Mouse (Mus musculus): Measurements from ENCODE around the gene Celsr1.
A peak's percentile ranks its signal among the peaks of the same experiment; 100 is the strongest.
"Not testable (repeated sequence)": the region's sequence is repeated elsewhere in the genome, so short reads cannot be mapped to it uniquely, and the experiment has no call there.

Gene Celsr1

GRCm38 (mm10) chr15:86064191-86064849 is 30.7 kb upstream of the Celsr1 start:
- DNase-seq (ENCODE audit: low spot score), result no peak

GRCm38 (mm10) chr15:86061848-86062481 is 28.4 kb upstream of the Celsr1 start:
- DNase-seq (ENCODE audit: low spot score), result no peak

- no peak for DNase-seq (ENCODE audit: low spot score)
Observed at GRCm38 (mm10) chr15:86061221-86061620, 27.6 kb upstream of the Celsr1 start.

GRCm38 (mm10) chr15:86060581-86060980 is 27.0 kb upstream of the Celsr1 start:
- DNase-seq (ENCODE audit: low spot score), result no peak

GRCm38 (mm10) chr15:86059835-86060380 is 26.3 kb upstream of the Celsr1 start:
- no peak for DNase-seq (ENCODE audit: low spot score)

- no peak for DNase-seq (ENCODE audit: low spot score)
Observed at GRCm38 (mm10) chr15:86058931-86059834, 25.6 kb upstream of the Celsr1 start.

GRCm38 (mm10) chr15:86058394-86058915 is 24.9 kb upstream of the Celsr1 start:
- DNase-seq (ENCODE audit: low spot score), result peak; percentile 89

- no peak for DNase-seq (ENCODE audit: low spot score)
Observed at GRCm38 (mm10) chr15:86057908-86058307, 24.3 kb upstream of the Celsr1 start.

GRCm38 (mm10) chr15:86057413-86057812 is 23.8 kb upstream of the Celsr1 start, which contains the start of gene Gramd4:
Gramd4 (plus strand) TSS chr15:86057695.
- DNase-seq (ENCODE audit: low spot score), result no peak

- no peak for DNase-seq (ENCODE audit: low spot score)
Observed at GRCm38 (mm10) chr15:86056221-86056760, 22.7 kb upstream of the Celsr1 start.

GRCm38 (mm10) chr15:86054861-86055260 is 21.3 kb upstream of the Celsr1 start:
- not testable (repeated sequence) for DNase-seq (ENCODE audit: low spot score)

- peak; percentile 84 for DNase-seq (ENCODE audit: low spot score)
Observed at GRCm38 (mm10) chr15:86053890-86054536, 20.4 kb upstream of the Celsr1 start.

GRCm38 (mm10) chr15:86051878-86052478 is 18.4 kb upstream of the Celsr1 start:
- DNase-seq (ENCODE audit: low spot score), result no peak

- no peak for DNase-seq (ENCODE audit: low spot score)
Observed at GRCm38 (mm10) chr15:86051152-86051551, 17.6 kb upstream of the Celsr1 start.

GRCm38 (mm10) chr15:86050170-86050743 is 16.7 kb upstream of the Celsr1 start:
- DNase-seq (ENCODE audit: low spot score), result no peak

GRCm38 (mm10) chr15:86049510-86049909 is 15.9 kb upstream of the Celsr1 start:
- DNase-seq (ENCODE audit: low spot score), result no peak

- no peak for DNase-seq (ENCODE audit: low spot score)
Observed at GRCm38 (mm10) chr15:86042364-86042763, 8.8 kb upstream of the Celsr1 start.

- no peak for DNase-seq (ENCODE audit: low spot score)
Observed at GRCm38 (mm10) chr15:86041421-86041820, 7.8 kb upstream of the Celsr1 start.

- no peak for DNase-seq (ENCODE audit: low spot score)
Observed at GRCm38 (mm10) chr15:86038802-86039201, 5.2 kb upstream of the Celsr1 start.

GRCm38 (mm10) chr15:86035913-86036312 is 2.3 kb upstream of the Celsr1 start:
- no peak for DNase-seq (ENCODE audit: low spot score)
